ENCODE assay signal across 14 mouse cellular contexts in genomic region chr9:43122379-43122778, GRCm38 (mm10). TPM values are rescaled to one million over a fixed set of nuclear protein-coding genes. Genes with fewer than 3 reads are reported as not detected.
DNase-seq lines count a peak whose midpoint lies in the region; ATAC-seq and TF ChIP-seq lines count a peak whose summit lies in the region.
"Had no signal": no experiment of that assay in that cellular context is flagged by ENCODE, and none has a peak within 500 bp of the region (broad histone marks: within the 10 kb centered on the region; RNA-seq: fewer than 3 reads in every experiment).

No protein-coding gene starts in this region.

- no peaks in the 10 kb centered on the region for H3K27me3 ChIP-seq in heart, postnatal 0 days (ENCODE audit: control insufficient read depth, insufficient read depth, low read length)
- H3K27me3 ChIP-seq in liver, postnatal 0 days (ENCODE audit: insufficient read depth, low read length): 0 out of 2 replicates have a peak, but pooled peaks cover 6% of the 10 kb centered on the region
- H3K27me3 ChIP-seq in liver, embryonic 12.5 days (replicated peaks): peaks cover 58% of the 10 kb centered on the region
- no peaks in the 10 kb centered on the region for H3K27me3 ChIP-seq in hindbrain, embryonic 16.5 days (replicated peaks; ENCODE audit: control insufficient read depth, insufficient read depth, low read length)
- H3K27me3 ChIP-seq: intestine, embryonic 15.5 days; midbrain, embryonic 13.5 days; neural tube, embryonic 13.5 days had no signal

- H3K9ac ChIP-seq in heart, postnatal 0 days (replicated peaks; ENCODE audit: low read depth, low read length): no peak overlapping the region
- no peak overlapping the region for H3K9ac ChIP-seq in liver, postnatal 0 days (replicated peaks)
- H3K9ac ChIP-seq in liver, embryonic 12.5 days: no peak overlapping the region
- H3K9ac ChIP-seq in hindbrain, embryonic 16.5 days (ENCODE audit: low read depth, low read length): no peak overlapping the region
- H3K9ac ChIP-seq: intestine, embryonic 15.5 days; liver, embryonic 13.5 days; midbrain, embryonic 13.5 days; neural tube, embryonic 13.5 days had no signal

- no peak overlapping the region for H3K4me2 ChIP-seq in heart, postnatal 0 days (ENCODE audit: low read depth, low read length)
- no peak overlapping the region for H3K4me2 ChIP-seq in liver, postnatal 0 days (ENCODE audit: low read depth, low read length)
- H3K4me2 ChIP-seq in liver, embryonic 12.5 days: no peak overlapping the region
- H3K4me2 ChIP-seq in hindbrain, embryonic 16.5 days (ENCODE audit: low read length): no peak overlapping the region
- H3K4me2 ChIP-seq: intestine, embryonic 15.5 days; liver, embryonic 13.5 days; midbrain, embryonic 13.5 days; neural tube, embryonic 13.5 days had no signal

- no peak overlapping the region for H3K27ac ChIP-seq in heart, postnatal 0 days (ENCODE audit: low read depth)
- H3K27ac ChIP-seq in liver, postnatal 0 days (ENCODE audit: low read depth): no peak overlapping the region
- H3K27ac ChIP-seq in liver, embryonic 12.5 days: no peak overlapping the region
- H3K27ac ChIP-seq in hindbrain, embryonic 16.5 days (ENCODE audit: low read depth, low read length): no peak overlapping the region
- H3K27ac ChIP-seq: intestine, embryonic 15.5 days; liver, embryonic 13.5 days; midbrain, embryonic 13.5 days; neural tube, embryonic 13.5 days had no signal

- WGBS in heart, postnatal 0 days: 4% methylated on average over 1 of the region's 1 CpGs
- 44% methylated on average over 1 of the region's 1 CpGs for WGBS in liver, postnatal 0 days (ENCODE audit: insufficient replicate concordance)
- 24% methylated on average over 1 of the region's 1 CpGs for WGBS in liver, embryonic 12.5 days (ENCODE audit: insufficient replicate concordance)
- WGBS in hindbrain, embryonic 16.5 days: 41% methylated on average over 1 of the region's 1 CpGs

- 0 out of 2 replicates have a peak, but pooled peaks cover under 1% of the 10 kb centered on the region for H3K4me1 ChIP-seq in heart, postnatal 0 days (ENCODE audit: control insufficient read depth, insufficient read depth)
- no peaks in the 10 kb centered on the region for H3K4me1 ChIP-seq in liver, postnatal 0 days (ENCODE audit: insufficient read depth)
- peaks cover 3% of the 10 kb centered on the region; the same call in 1 of the 2 replicates for H3K4me1 ChIP-seq in liver, embryonic 12.5 days
- H3K4me1 ChIP-seq in hindbrain, embryonic 16.5 days (ENCODE audit: control insufficient read depth, insufficient read depth, low read depth, low read length): no peaks in the 10 kb centered on the region
- H3K4me1 ChIP-seq: intestine, embryonic 15.5 days; midbrain, embryonic 13.5 days; neural tube, embryonic 13.5 days had no signal

- TF ChIP-seq EP300 in heart, postnatal 0 days (IDR thresholded peaks at IDR 0.05; ENCODE audit: low read depth): no peak
- TF ChIP-seq EP300 in liver, postnatal 0 days (IDR thresholded peaks at IDR 0.05; ENCODE audit: low read depth): no peak

- no peak overlapping the region for H3K4me3 ChIP-seq in heart, postnatal 0 days (ENCODE audit: low read depth, low read length)
- H3K4me3 ChIP-seq in liver, postnatal 0 days (ENCODE audit: low read depth, low read length): no peak overlapping the region
- no peak overlapping the region for H3K4me3 ChIP-seq in liver, embryonic 12.5 days
- H3K4me3 ChIP-seq in hindbrain, embryonic 16.5 days (ENCODE audit: low read length): no peak overlapping the region
- H3K4me3 ChIP-seq: erythroblast, embryonic 14.5 days; intestine, embryonic 15.5 days; liver, embryonic 13.5 days; midbrain, embryonic 13.5 days; neural tube, embryonic 13.5 days had no signal

- DNase-seq in heart, postnatal 0 days (ENCODE audit: low spot score): no peak
- no peak for DNase-seq in heart, adult 8-10 months (ENCODE audit: low spot score)
- DNase-seq in liver, postnatal 0 days: no peak
- peak; percentile 37 for DNase-seq in NIH3T3 (ENCODE audit: low read depth)
- peak; percentile 53 for DNase-seq in lung, postnatal 36 days
- DNase-seq in cerebellum, postnatal 4 days (ENCODE audit: low spot score in 2 of 2): no peak
- DNase-seq: cerebellum, postnatal 36 days; liver, embryonic 13.5 days had no signal

- no peaks in the 10 kb centered on the region for H3K36me3 ChIP-seq in heart, postnatal 0 days (replicated peaks; ENCODE audit: control insufficient read depth, insufficient read depth, low read length)
- no peaks in the 10 kb centered on the region for H3K36me3 ChIP-seq in liver, postnatal 0 days (replicated peaks; ENCODE audit: insufficient read depth, low read length)
- no peaks in the 10 kb centered on the region for H3K36me3 ChIP-seq in liver, embryonic 12.5 days
- H3K36me3 ChIP-seq in hindbrain, embryonic 16.5 days (ENCODE audit: control insufficient read depth, insufficient read depth, low read length): no peaks in the 10 kb centered on the region
- H3K36me3 ChIP-seq: intestine, embryonic 15.5 days; liver, embryonic 13.5 days; midbrain, embryonic 13.5 days; neural tube, embryonic 13.5 days had no signal

- peak; percentile 36 for TF ChIP-seq CTCF in heart, postnatal 0 days (IDR thresholded peaks at IDR 0.05; ENCODE audit: low read depth)
- TF ChIP-seq CTCF in liver, postnatal 0 days (IDR thresholded peaks at IDR 0.05; ENCODE audit: low read depth): peak; percentile 61

- H3K9me3 ChIP-seq in heart, postnatal 0 days (replicated peaks; ENCODE audit: control insufficient read depth, low read length): no peaks in the 10 kb centered on the region
- H3K9me3 ChIP-seq in liver, postnatal 0 days (ENCODE audit: low read length): no peaks in the 10 kb centered on the region
- no peaks in the 10 kb centered on the region for H3K9me3 ChIP-seq in liver, embryonic 12.5 days (replicated peaks)
- H3K9me3 ChIP-seq in hindbrain, embryonic 16.5 days (ENCODE audit: control insufficient read depth, low read length): no peaks in the 10 kb centered on the region
- H3K9me3 ChIP-seq: intestine, embryonic 15.5 days; liver, embryonic 13.5 days; midbrain, embryonic 13.5 days; neural tube, embryonic 13.5 days had no signal

- no peak; the same call in 1 of the 2 replicates for ATAC-seq in heart, postnatal 0 days (ENCODE audit: insufficient read depth, low read depth)
- no peak for ATAC-seq in liver, postnatal 0 days
- ATAC-seq in liver, embryonic 12.5 days: no peak
- ATAC-seq in hindbrain, embryonic 16.5 days: no peak
- ATAC-seq: intestine, embryonic 15.5 days; midbrain, embryonic 13.5 days had no signal

RNA-seq across cellular contexts. Expression of gene Tmem136, which starts 6.0 kb away (rescaled TPM):
- total RNA-seq in heart, postnatal 0 days (2014; rRNA removed; ENCODE audit: low replicate concordance): 5.5 and 7.5 TPM in 2 replicates
- polyA plus RNA-seq in heart, postnatal 0 days (2015; fragmentation: Nextera tagmentation; extraction: Ambion mirVana): 8.0 and 8.1 TPM in 2 replicates
- 1 to 10 TPM; 3.9 to 7.5 (median 6.6) TPM for total RNA-seq in heart, adult 8-10 months (2022)
- polyA plus RNA-seq in liver, postnatal 0 days (2015; fragmentation: Nextera tagmentation; extraction: Ambion mirVana): 0.44 and 0.92 TPM in 2 replicates
- 1.0 and 1.2 TPM in 2 replicates for polyA plus RNA-seq in liver, embryonic 12.5 days (2016; fragmentation: Nextera tagmentation; extraction: Ambion mirVana)
- 9.2 and 11.4 TPM in 2 replicates for polyA plus RNA-seq in hindbrain, embryonic 16.5 days (2015; fragmentation: Nextera tagmentation; extraction: Ambion mirVana)
- polyA plus RNA-seq: erythroblast, embryonic 14.5 days had no signal

RNA-seq across cellular contexts. Expression of gene Arhgef12, which starts 15.3 kb away (rescaled TPM):
- total RNA-seq in heart, postnatal 0 days (2014; rRNA removed; ENCODE audit: low replicate concordance): 57.3 and 63.5 TPM in 2 replicates
- 9.3 and 10.3 TPM in 2 replicates for polyA plus RNA-seq in heart, postnatal 0 days (2015; fragmentation: Nextera tagmentation; extraction: Ambion mirVana)
- 100 to 1,000 TPM; 132 to 160 (median 141) TPM for total RNA-seq in heart, adult 8-10 months (2022)
- polyA plus RNA-seq in liver, postnatal 0 days (2015; fragmentation: Nextera tagmentation; extraction: Ambion mirVana): 4.3 and 4.8 TPM in 2 replicates
- polyA plus RNA-seq in liver, embryonic 12.5 days (2016; fragmentation: Nextera tagmentation; extraction: Ambion mirVana): 8.4 and 9.3 TPM in 2 replicates
- polyA plus RNA-seq in hindbrain, embryonic 16.5 days (2015; fragmentation: Nextera tagmentation; extraction: Ambion mirVana): 17.0 and 17.9 TPM in 2 replicates

Comparison
In these comparisons a context has a peak if more than half of its experiments do, and no peak if none do; other contexts are left out.
1. DNase-seq: peak in NIH3T3 (single experiment) and lung, postnatal 36 days (single experiment); none in heart, postnatal 0 days (single experiment), heart, adult 8-10 months (single experiment), liver, postnatal 0 days (single experiment) and cerebellum, postnatal 4 days (0 of 2).